Mouse (Mus musculus): ENCODE data around the gene 2310057J18Rik. TPM values are rescaled to one million over a fixed set of nuclear protein-coding genes. Genes with fewer than 3 reads are reported as not detected.
"Not testable (repeated sequence)": the region's sequence is repeated elsewhere in the genome, so short reads cannot be mapped to it uniquely, and the experiment has no call there.

Gene 2310057J18Rik
- not detected in 2 replicates for polyA plus RNA-seq (2011; ENCODE audit: insufficient read depth, insufficient read length, low replicate concordance, missing spikeins)

GRCm38 (mm10) chr10:28986203-28986602 is at the start of gene 2310057J18Rik:
TSS of gene 2310057J18Rik (minus strand) at chr10:28986303.
- Histone ChIP-seq H3K27ac (ENCODE audit: control insufficient read depth, insufficient read depth, low read depth, low read length, poor library complexity) (no peak within 1 kb of the TSS), H3K4me3 (replicated peaks; ENCODE audit: control insufficient read depth, low read depth, low read length) (no peak within 1 kb of the TSS), H3K4me1 (ENCODE audit: control insufficient read depth, insufficient read depth, low read length) (no peaks in the 10 kb centered on the region)
- 74% methylated on average over 3 of the region's 3 CpGs for WGBS
- TF ChIP-seq CTCF (IDR thresholded peaks at IDR 0.05; ENCODE audit: control insufficient read depth, insufficient read depth, low read length): no peak
- no peak for TF ChIP-seq POLR2A (IDR thresholded peaks at IDR 0.05; ENCODE audit: borderline replicate concordance, control insufficient read depth, low read depth, low read length)

GRCm38 (mm10) chr10:29029960-29030359 is 43.9 kb upstream of the 2310057J18Rik start:
- 86% methylated on average over 13 of the region's 20 CpGs for WGBS
- H3K4me3 ChIP-seq (replicated peaks; ENCODE audit: control insufficient read depth, low read depth, low read length); H3K27ac ChIP-seq (ENCODE audit: control insufficient read depth, insufficient read depth, low read depth, low read length, poor library complexity); H3K4me1 ChIP-seq (ENCODE audit: control insufficient read depth, insufficient read depth, low read length): not testable (repeated sequence)

GRCm38 (mm10) chr10:29019496-29020270 is 33.6 kb upstream of the 2310057J18Rik start:
- Histone ChIP-seq H3K4me1 (ENCODE audit: control insufficient read depth, insufficient read depth, low read length) (no peaks in the 10 kb centered on the region), H3K27ac (ENCODE audit: control insufficient read depth, insufficient read depth, low read depth, low read length, poor library complexity) (no peak overlapping the region), H3K4me3 (replicated peaks; ENCODE audit: control insufficient read depth, low read depth, low read length) (no peak overlapping the region)
- WGBS: 73% methylated on average over 7 of the region's 7 CpGs
- TF ChIP-seq CTCF (IDR thresholded peaks at IDR 0.05; ENCODE audit: control insufficient read depth, insufficient read depth, low read length): no peak
- no peak for TF ChIP-seq POLR2A (IDR thresholded peaks at IDR 0.05; ENCODE audit: borderline replicate concordance, control insufficient read depth, low read depth, low read length)

- no peak overlapping the region for H3K27ac ChIP-seq (ENCODE audit: control insufficient read depth, insufficient read depth, low read depth, low read length, poor library complexity)
- no peaks in the 10 kb centered on the region for H3K4me1 ChIP-seq (ENCODE audit: control insufficient read depth, insufficient read depth, low read length)
- no peak overlapping the region for H3K4me3 ChIP-seq (replicated peaks; ENCODE audit: control insufficient read depth, low read depth, low read length)
- TF ChIP-seq POLR2A (IDR thresholded peaks at IDR 0.05; ENCODE audit: borderline replicate concordance, control insufficient read depth, low read depth, low read length) (no peak), CTCF (IDR thresholded peaks at IDR 0.05; ENCODE audit: control insufficient read depth, insufficient read depth, low read length) (no peak)
Measured at GRCm38 (mm10) chr10:28997776-28998175, 11.7 kb upstream of the 2310057J18Rik start.

GRCm38 (mm10) chr10:28988990-28989389 is 2.9 kb upstream of the 2310057J18Rik start:
- H3K4me1 ChIP-seq (ENCODE audit: control insufficient read depth, insufficient read depth, low read length): no peaks in the 10 kb centered on the region
- H3K27ac ChIP-seq (ENCODE audit: control insufficient read depth, insufficient read depth, low read depth, low read length, poor library complexity): no peak overlapping the region
- TF ChIP-seq CTCF (IDR thresholded peaks at IDR 0.05; ENCODE audit: control insufficient read depth, insufficient read depth, low read length) (no peak), POLR2A (IDR thresholded peaks at IDR 0.05; ENCODE audit: borderline replicate concordance, control insufficient read depth, low read depth, low read length) (no peak)
- H3K4me3 ChIP-seq (replicated peaks; ENCODE audit: control insufficient read depth, low read depth, low read length): no peak overlapping the region
- 65% methylated on average over 2 of the region's 2 CpGs for WGBS

- WGBS: 83% methylated on average over 1 of the region's 1 CpGs
- no peak for TF ChIP-seq POLR2A (IDR thresholded peaks at IDR 0.05; ENCODE audit: borderline replicate concordance, control insufficient read depth, low read depth, low read length)
- no peak for TF ChIP-seq CTCF (IDR thresholded peaks at IDR 0.05; ENCODE audit: control insufficient read depth, insufficient read depth, low read length)
- Histone ChIP-seq H3K4me1 (ENCODE audit: control insufficient read depth, insufficient read depth, low read length) (no peaks in the 10 kb centered on the region), H3K4me3 (replicated peaks; ENCODE audit: control insufficient read depth, low read depth, low read length) (no peak overlapping the region), H3K27ac (ENCODE audit: control insufficient read depth, insufficient read depth, low read depth, low read length, poor library complexity) (no peak overlapping the region)
Measured at GRCm38 (mm10) chr10:28968189-28968588, 17.9 kb downstream of the 2310057J18Rik start.

- TF ChIP-seq CTCF (IDR thresholded peaks at IDR 0.05; ENCODE audit: control insufficient read depth, insufficient read depth, low read length): peak; percentile 41
- TF ChIP-seq POLR2A (IDR thresholded peaks at IDR 0.05; ENCODE audit: borderline replicate concordance, control insufficient read depth, low read depth, low read length): no peak
- H3K4me1 ChIP-seq (ENCODE audit: control insufficient read depth, insufficient read depth, low read length): no peaks in the 10 kb centered on the region
- WGBS: 38% methylated on average over 4 of the region's 4 CpGs
- H3K27ac ChIP-seq (ENCODE audit: control insufficient read depth, insufficient read depth, low read depth, low read length, poor library complexity): no peak overlapping the region
- H3K4me3 ChIP-seq (replicated peaks; ENCODE audit: control insufficient read depth, low read depth, low read length): no peak overlapping the region
Measured at GRCm38 (mm10) chr10:28955138-28955537, 31.0 kb downstream of the 2310057J18Rik start.

- 47% methylated on average over 4 of the region's 4 CpGs for WGBS
- no peaks in the 10 kb centered on the region for H3K4me1 ChIP-seq (ENCODE audit: control insufficient read depth, insufficient read depth, low read length)
- no peak overlapping the region for H3K4me3 ChIP-seq (replicated peaks; ENCODE audit: control insufficient read depth, low read depth, low read length)
- TF ChIP-seq CTCF (IDR thresholded peaks at IDR 0.05; ENCODE audit: control insufficient read depth, insufficient read depth, low read length) (no peak), POLR2A (IDR thresholded peaks at IDR 0.05; ENCODE audit: borderline replicate concordance, control insufficient read depth, low read depth, low read length) (no peak)
- no peak overlapping the region for H3K27ac ChIP-seq (ENCODE audit: control insufficient read depth, insufficient read depth, low read depth, low read length, poor library complexity)
Measured at GRCm38 (mm10) chr10:28954515-28954914, 31.6 kb downstream of the 2310057J18Rik start.

Other genes starting within 250 kb of the 2310057J18Rik start
- gene Soga3, start 157.5 kb upstream of the 2310057J18Rik start, polyA plus RNA-seq (2011; ENCODE audit: insufficient read depth, insufficient read length, low replicate concordance, missing spikeins): not detected in 2 replicates
- gene Gm49353, start 212.7 kb upstream of the 2310057J18Rik start, polyA plus RNA-seq (2011; ENCODE audit: insufficient read depth, insufficient read length, low replicate concordance, missing spikeins): 3.6 and 4.6 TPM in 2 replicates
- 0.63 and 0.67 TPM in 2 replicates for gene 9330159F19Rik, start 225.3 kb upstream of the 2310057J18Rik start, polyA plus RNA-seq (2011; ENCODE audit: insufficient read depth, insufficient read length, low replicate concordance, missing spikeins)